Mouse (Mus musculus): ENCODE data around the gene Crlf1.
A peak's percentile ranks its signal among the peaks of the same experiment; 100 is the strongest.

Crlf1 gene

DNA sequence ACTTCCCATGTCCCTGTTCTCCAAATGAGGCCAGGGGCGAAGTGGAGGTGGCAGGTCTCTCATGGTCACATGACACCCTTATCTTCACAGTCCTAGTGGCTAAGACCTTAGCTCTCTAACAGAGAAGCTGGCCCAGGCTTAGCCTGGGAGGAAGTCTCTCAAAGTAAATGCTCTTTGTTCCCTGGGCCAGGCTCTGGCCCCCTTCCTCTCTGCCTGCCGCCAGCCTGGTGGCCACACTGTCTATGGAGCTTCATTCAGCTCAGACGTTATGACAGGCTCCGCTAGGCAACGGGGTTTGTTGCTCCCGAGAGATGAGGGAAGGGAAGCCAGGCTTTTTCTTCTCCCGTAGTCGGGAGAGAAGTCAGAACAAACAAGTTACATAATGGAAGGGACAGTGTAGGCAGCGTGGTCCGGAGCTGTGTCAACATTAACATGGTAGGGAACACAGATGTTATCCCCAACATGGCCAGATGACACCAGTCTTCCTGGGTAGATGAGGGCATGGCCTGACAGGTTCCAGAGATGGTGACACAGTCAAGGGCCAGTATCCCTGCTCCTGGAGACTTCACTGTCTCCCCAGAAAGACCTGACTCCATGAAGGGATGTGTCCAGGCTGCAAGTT is 23.6 kb upstream of the Crlf1 start:
- no peak for DNase-seq

DNA sequence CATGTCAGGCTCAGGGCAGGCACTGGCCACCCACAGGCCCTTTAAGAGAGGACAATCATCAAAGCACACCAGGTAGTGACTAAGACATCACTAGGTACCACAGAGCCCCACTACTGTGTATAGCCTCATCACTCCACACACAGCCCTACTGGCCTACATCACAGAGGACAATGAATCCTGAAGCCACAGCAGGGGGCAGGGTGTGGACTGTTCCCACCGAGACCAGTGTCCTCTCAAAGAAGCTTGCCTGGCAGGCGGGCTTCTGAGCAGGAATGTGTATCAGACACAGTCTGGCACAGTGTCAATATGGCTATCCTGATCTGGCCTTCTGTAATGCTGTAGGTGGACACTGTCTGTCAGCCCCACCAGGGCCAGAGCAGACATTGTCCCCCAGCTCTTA is 23.0 kb upstream of the Crlf1 start:
- DNase-seq, result no peak

DNA sequence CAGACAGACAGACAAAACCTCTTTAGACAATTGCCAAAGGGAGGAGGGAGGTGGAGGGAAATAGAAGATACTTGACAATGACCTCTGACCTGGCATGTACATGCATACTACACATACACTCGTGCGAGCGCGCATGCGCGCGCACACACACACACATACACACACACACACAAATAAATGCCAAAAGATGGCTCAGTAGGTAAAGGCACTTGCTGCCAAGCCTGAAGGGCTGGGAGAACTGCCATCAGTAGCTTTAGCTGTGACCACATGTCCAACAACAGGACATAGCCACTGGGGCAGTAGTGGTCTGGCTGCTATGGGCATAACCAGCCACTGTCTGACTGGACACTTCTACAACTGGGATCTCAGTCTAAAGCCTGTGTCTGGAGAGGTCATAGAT is 21.1 kb upstream of the Crlf1 start:
- DNase-seq, result no peak

DNA sequence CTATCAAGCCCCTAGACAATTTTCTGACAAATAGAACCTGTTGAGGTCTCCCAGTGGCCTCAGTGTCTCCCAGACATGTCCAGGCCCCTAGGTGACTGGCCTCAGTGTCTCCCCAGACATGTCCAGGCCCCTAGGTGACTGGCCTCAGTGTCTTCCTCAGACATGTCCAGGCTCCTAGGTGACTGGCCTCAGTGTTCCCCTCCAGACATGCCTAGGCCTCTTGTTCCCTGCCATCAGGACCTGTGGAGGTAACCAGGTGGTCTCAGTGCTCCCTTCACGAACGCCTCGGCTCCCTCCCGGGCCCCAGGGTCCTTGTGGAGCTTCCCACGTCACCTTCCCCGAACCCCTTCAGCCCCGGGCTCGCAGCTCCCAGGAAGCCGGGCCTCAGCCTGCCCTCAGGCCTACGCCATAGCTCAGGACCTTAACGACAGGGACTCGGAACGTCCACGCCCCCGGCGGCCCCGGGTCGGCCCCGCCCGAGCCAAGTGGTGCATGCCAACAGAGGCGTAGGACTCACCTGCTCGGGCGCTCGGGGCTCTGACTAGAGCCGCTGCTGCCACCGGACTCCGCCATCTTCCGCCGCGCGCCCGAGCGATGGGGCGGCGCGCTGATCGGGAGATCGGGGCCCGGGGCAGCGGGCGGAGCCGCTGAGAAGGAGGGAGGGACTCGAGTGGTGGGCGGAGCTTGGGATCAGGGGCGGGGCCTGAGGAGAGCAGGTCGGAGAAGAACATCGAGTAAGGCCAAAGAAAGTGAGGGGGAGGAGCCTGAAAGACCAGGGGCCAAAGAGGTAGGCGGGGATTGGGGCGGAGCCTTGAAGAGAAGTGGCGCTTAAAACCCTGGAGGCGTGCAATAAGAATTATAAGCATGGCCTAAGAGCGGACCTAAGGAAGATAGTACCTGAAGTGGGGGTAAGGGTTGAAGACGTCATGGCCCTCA is 16.4 kb upstream of the Crlf1 start, which contains the start of gene Klhl26:
Gene Klhl26, minus strand, starts transcription at position 636 of the 936 bp plus-strand sequence.
- peak; percentile 90 for DNase-seq

DNA sequence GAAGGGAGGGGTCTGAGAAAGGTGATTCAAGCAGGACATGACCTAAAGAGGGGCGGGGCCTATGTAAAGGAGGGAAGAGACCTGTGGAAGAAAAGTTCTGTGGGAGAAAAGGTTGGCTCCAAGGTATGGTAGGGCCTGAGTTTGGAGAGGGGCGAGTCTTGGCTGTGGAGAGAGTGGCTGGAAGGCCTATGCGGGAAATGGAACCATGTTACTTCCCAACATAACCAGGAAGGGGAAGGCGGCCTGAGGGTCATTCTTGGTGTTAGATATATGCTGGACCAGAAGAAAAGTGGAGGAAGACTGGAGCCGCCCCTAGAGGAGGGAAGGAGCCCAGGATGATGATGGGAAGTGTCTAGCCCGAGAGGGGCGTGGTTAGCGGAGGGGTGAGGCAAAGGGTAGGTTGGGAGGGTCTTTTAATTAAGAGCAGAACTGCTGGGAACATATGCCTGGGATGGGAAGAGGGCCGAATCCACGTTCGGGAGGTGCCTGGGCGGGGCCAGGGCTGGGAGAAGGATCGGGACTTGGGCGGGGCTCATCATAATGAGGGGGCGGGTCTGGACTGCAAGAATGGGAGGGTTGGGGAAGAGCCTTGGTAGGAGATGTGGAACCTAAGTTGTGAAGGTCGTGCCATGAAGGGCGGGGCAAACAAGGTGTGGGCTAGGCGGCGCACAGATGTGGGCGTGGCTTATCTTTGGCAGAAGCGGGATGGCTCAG is 15.5 kb upstream of the Crlf1 start:
- DNase-seq, result no peak

DNA sequence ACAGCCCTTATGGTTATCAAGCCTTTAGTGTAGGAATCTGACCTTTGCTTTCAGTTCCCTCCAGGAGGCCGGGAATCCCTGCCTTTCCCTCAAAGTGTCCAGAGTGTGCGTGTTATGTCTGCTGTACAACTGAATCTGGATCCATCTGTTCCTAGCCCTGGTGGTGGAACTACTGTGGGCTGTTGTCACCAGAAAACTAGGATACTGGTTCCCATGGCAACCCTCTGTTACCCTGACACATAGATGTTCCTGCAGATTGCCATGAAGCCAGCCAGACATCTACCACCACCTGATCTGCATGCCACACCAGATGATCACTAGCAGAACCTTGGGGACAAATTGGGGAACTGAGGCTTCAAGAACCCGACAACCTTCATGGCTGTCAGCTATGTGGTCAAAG is 11.1 kb upstream of the Crlf1 start:
- DNase-seq, result no peak

DNA sequence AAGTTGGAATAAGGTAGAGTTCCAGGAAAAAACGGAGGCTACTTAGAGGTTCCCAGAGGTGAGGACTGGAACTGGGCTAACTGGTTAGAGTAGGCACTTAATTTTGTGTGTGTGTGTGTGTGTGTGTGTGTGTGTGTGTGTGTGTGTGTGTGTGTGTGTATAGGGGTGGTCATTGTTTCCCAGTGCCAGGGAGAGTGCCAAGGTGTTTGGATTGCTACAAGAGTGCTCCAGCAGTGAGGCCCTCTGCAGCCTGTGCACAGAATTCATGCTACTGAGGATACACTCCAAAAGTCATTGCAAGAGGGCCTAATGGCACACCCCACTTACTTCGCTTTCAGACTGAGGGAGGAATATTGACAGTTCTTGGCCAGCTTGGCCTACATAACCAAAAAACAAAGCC is 10.0 kb upstream of the Crlf1 start:
- DNase-seq, result no peak

DNA sequence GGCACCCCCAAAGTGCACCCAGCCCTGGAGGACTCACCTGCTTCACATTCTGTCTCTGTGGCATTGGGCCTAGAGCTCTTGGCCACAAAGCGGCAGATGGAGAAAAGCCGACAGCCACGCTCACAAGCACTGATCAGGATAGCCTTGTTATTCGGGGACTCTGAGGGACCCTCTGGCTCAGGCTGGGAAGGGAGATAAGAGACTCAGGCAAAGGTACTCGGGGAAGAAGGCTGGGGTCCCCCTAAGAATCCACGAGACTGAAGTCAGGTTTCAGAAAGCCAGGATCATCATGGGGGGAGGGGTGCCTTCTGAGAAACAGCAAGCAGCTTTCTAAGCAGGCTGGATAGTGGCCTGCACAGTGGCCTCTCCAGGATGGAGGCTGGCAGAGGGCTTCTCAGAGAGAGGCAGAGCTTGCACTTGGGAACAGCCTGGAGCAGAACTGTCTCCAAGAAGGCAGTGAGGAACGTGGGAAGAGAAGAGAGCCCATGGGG is 6.7 kb upstream of the Crlf1 start:
- no peak for DNase-seq

DNA sequence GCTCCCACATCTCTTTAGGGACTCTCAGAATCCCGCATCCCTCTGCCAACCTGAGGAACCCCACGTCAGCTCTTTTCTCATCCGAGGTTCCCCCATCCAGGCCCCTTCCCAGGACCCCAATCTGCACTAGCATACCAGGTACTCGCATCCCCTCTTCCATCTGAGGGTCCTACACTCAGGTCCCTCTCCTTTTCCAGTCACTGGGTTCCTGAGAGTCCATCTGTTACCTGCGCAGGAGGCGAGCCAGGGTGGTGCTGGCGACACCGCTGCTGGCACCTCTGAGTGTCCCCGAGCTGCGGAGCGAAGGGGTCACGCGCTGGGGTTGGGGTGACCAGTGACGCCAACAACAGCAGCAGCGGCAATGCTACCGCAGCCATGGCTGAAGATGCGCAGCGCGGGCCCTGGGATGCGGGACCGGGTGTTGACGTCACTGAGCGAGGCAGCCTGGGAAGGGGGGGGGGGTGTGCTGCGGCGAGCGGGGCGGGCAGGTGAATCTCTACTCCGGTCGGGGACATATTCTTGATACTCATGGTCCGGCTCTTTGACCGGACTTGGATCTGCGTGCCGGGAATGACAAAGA is 5.9 kb upstream of the Crlf1 start, which contains the start of gene Tmem59l:
Gene Tmem59l, minus strand, starts transcription at position 418 of the 580 bp plus-strand sequence.
- peak; percentile 72 for DNase-seq

DNA sequence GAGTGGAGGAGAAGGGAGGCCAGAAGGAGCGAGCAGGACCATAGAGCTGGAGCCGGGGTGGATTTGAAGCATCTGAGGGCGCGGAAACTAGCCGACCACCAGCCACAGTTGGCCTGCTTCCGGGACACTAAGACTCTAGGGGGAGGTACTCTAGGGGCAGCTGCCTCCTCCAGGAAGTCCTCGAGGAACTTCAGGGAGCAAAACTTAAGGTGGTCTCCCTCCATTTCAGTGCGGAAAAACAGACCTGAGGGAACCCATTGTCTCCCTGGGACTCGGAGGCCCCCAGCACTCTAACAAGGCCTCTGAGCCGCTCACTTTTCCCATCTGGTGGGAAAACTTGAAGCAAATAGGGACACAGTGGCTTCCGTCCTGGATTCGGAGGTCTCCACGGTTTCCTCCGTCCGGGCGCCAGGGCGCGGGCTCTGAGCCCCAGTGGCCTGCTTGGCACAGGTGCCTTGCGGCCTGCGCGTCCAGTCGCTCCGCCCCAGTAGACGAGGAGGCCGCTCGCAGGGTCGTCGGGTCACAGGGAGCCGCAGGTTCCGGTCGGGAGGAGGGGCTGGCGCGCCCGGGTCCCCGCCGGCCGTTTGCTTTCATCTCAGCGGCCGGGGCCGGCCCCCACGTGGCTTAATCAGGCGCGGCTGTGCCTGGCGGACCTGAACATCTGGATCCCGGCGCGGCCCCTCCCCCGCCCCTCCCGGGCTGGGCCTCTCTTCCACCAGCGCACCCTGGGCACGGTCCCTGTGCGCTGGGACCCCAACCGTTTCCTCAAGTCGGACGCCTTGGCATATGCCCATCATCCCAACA is 4.8 kb upstream of the Crlf1 start:
- no peak for DNase-seq

DNA sequence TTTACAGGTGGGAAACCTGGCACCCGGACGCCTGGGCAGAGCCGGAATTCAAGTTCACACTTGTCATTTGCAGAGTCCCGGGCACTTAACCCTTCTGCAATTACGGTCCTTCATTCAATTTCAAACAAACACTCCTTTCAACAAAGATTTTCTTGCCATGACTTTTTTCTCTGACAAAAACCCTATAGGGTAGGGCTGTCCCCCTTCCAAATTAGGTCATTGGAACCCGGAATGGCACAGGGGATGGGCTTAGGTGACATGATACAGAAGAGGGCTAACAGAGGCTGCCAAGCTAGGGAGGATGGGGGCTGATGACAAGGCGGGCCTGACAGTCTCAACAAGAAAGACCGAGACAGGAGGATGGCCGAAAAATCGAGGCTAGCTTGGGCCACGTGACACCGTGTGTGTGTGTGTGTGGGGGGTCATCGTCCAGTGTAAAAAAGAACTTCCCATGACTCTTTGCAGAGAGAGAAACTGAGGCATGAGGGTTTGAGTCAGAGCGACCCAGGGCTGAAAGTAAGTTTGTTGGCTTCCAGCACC is 4.0 kb upstream of the Crlf1 start:
- DNase-seq, result no peak

DNA sequence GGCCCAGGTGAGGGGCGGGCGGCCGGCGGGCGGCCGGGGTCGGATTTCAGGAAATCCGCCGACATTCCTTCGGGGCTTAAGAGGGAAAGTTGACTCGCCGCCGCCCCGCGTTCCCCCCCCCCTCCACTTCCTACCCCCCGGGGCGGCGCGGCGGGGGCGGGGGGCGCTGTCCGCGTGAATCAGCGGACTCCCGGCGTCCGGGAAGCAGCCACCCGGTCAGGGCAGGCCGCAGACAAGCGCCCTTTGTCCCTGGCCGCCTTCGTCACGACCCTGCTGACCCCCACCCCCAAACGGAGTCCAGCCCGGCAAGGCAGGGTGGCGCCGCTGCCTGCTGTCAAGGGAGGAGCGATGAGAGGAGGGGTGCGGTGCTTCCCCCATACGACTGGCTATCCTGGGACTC is 3.4 kb upstream of the Crlf1 start:
- DNase-seq, result no peak

DNA sequence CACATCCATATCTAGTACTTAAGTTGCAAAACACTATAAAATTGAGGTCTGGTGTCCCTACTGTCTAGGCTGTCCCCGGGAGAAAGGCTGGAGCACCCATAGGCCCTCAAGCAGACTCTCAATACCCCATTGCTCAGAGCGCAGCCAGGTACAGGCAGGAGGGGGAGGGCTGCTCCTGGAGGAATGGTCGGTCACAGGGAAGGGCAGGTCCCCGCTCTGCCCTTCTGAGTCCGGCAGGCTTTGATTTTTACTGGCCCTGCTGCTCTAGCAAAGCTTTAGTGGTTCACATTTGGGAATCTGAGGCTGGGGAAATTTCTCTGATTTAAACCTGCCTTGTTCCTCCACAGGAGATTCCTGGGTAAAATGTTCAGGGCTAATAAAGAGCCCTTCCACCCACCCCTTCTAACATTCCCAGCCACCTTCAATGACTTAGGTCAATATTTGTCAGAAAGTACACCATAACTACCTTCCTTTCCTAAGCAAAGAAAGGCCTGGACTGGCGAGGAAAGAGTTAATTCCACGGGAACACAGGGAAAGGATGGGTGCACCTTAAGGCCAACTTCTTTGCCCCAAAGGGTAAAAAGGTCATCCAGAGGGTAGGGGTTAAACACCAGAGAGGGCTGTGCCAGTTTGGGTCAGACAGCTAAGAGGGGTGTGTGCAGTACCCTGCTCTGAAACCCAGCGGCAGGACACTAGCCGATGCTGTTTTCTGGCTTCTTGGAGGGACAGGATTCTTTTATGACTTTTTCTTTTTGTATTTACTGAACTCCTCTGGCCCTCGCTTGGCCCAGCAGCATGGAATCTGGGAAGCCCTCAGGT is 2.7 kb upstream of the Crlf1 start:
- no peak for DNase-seq

DNA sequence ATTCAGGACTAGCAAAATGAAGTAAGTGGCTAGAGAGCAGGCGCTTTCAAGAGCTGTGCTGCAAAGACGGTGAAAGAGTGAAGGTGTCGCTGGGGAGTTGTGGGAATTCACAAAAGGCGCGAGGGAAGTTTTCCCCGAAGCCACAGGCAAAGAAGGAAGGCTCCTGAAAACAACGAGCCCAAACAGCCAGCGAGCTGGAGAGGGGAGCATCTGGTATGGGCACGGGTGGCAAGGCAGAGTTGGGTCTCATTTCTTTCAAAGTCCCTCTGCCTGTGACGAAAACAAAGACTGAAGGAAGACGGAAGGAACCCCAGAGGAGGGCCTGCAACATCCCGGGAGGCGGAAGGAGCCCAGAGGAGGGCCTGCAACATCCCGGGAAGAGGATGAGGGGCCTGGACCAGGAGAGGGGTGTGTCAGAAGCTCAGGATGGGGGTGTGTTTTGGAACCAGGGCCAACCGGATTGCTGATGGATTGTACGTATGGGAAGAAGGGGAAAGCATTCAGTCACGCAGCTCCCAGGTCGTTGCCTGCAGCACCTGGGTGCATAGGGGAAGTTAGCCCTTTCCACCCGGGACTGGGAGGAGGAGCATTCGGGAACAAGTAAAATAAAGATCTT is 2.0 kb upstream of the Crlf1 start:
- DNase-seq, result no peak

DNA sequence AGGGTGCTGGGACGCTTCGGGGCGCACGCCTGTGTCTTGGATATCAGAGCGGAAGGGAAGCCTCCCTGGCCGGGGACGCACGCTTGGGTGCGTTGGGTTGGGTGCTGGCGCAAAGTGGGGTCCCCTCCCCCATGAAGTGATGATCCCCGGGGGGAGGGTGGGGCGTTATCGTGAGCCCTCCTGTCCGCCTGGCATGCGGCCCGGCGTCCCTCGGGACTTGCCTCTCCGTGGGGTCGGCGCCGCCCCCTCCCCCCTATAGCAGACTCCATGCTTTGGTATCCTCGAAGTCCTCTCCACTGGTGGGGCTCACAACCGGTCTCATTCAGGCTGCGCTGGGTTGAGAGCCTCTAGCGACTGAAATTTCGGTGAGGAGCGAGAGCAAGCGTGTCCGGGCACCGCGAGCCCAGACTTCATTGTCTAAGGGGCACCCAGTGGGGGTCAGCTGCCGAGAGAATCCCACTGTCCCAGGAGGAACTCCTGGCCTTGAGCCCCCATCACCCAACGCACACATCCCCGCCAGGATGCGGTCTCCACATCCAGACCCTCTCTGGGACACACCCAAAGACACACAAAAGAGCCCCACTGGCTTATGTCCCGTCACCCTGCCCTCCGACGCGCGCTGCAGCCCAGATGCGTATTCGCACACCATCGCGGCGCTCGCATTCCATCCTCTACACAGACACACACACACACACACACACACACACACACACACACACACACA is 896 bp downstream of the Crlf1 start:
- no peak for DNase-seq

DNA sequence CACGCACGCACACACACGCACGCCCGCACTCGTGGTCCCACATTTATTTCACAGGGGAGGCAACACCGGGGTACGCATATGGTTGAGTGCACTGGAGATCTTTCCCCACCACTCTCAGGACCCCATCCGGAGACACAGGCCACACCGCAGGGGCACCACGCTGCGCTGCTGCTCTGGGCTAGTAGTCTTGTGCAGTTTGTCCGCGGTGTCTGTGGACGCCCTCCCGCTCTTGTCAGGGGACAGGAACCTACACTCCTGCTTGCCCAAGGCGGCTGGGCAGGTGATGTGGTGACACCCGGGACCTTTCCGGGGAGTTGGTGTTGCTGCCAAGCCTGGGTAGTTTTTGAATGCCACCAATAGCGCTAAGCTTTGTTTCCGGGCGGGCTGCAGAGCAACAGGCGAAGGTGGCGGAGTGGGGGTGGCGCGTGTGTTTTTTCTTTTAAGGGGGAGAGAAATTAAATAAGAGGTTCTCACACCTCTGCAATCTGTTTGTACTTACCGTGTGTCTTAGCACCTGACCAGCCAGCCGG is 1.5 kb downstream of the Crlf1 start:
- DNase-seq, result no peak

DNA sequence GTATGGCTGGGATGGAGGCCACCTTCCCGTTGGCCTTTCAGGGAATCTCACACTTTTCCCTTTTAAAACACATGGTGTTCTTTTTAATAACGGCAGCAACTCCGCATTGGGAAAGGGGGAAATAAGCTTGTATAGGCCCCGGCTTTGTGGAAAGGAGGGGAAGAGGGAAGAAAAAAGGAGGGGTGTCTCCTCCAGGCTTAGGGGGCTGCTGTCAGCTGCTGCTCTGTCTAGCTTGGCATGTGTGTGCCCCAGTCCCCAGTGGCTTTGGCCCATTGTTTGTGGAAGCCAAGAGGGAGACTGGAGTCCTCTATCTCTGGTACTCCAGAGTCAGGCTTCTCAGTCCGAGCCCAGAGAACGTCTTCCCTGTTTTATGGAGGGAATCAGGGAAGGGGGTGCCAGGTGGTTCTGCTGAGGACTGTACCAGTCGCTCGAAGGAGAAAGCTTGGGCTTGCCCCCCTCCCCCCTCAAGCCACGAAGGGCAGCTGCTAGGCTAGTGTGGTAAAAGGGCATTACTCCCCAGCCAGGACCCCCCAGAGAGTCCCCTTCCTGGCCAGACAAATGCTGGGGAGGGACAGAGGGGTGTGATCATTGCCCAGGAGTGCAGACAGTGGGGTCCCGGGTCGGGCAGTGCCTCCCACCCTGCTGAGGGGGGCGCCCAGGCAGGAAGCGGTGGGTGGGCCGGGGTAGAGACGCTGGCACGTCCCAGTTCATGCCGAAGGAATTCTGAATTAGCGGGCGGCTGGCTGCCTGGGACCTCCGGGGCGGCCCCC is 2.2 kb downstream of the Crlf1 start:
- no peak for DNase-seq

DNA sequence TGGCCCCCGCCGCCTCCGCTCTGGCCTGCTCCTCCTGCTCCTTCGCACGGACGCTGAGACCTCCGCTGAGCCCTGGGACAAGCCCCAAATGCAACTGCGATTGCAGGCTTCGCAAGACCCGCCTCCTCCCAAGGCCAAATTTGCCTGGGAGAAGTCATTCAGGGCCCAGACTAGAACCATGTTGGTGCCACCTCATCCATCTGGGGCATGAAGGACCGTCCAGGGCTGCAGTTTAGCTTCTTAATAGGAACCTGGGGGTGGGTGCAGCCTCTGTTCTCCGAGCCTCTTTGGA is 2.8 kb downstream of the Crlf1 start:
- DNase-seq, result no peak
